Mouse (Mus musculus) thymus, adult 2 months (tissue): ENCODE results near the gene Tll2. TPM values are rescaled to one million over a fixed set of nuclear protein-coding genes. Genes with fewer than 3 reads are reported as not detected.

ENCODE experiments used
- DNase-seq: peaks from one replicate; pipeline ENCODE4 v3.0.0; 2021
- H3K27ac ChIP-seq: fragments of 200-500 bp; 2 replicates; pipeline ENCODE4 v1.5.1; 2012; ENCODE audit warnings: low read length, control low read depth; ENCODE audit not compliant: control insufficient read depth, insufficient read depth
- H3K27me3 ChIP-seq: fragments of 200-500 bp; 2 replicates; pipeline ENCODE4 v1.6.1; 2012; ENCODE audit warnings: mild to moderate bottlenecking, low read length, moderate library complexity, mixed read lengths; ENCODE audit not compliant: control insufficient read depth, insufficient read depth
- H3K36me3 ChIP-seq: fragments of 200-500 bp; 2 replicates; pipeline ENCODE4 v1.6.1; 2012; ENCODE audit warnings: mild to moderate bottlenecking, low read length, moderate library complexity; ENCODE audit not compliant: control insufficient read depth, insufficient read depth
- H3K4me1 ChIP-seq: fragments of 200-500 bp; replicated peaks from 2 replicates; pipeline ENCODE4 v1.6.1; 2012; ENCODE audit warnings: low read length; ENCODE audit not compliant: control insufficient read depth, insufficient read depth
- H3K4me3 ChIP-seq: fragments of 200-500 bp; 2 replicates; pipeline ENCODE4 v1.5.1; 2012; ENCODE audit warnings: mild to moderate bottlenecking, low read length, control low read depth, moderate library complexity; ENCODE audit not compliant: control insufficient read depth, insufficient read depth
- CTCF ChIP-seq: fragments of 200-500 bp; IDR thresholded peaks from 2 replicates; pipeline ENCODE4 v1.5.1; 2012; ENCODE audit warnings: mild to moderate bottlenecking, control low read depth, low read length, moderate library complexity, borderline replicate concordance; ENCODE audit not compliant: control insufficient read depth, poor library complexity, insufficient read depth; ENCODE audit errors: extremely low read depth
- POLR2A ChIP-seq: fragments of 200-500 bp; IDR thresholded peaks from 2 replicates; pipeline ENCODE4 v1.6.1; 2012; ENCODE audit warnings: mild to moderate bottlenecking, low read length, control low read depth, moderate library complexity; ENCODE audit not compliant: control insufficient read depth, poor library complexity, insufficient read depth; ENCODE audit errors: extremely low read depth
- WGBS: fragments of 180-500 bp; shearing (Covaris S2); methylation state at CpG from one replicate; pipeline ENCODE4 v1.1.7; 2018; 5-methylcytosine and 5-hydroxymethylcytosine counted together
- polyA plus RNA-seq: library from polyadenylated mRNA; depleted of rRNA; stranded (reverse); fragments of >200 nt; gene quantifications from 2 replicates; pipeline ENCODE4 v1.2.3, GENCODE M21; 2012

Tll2 gene
- polyA plus RNA-seq, 1 experiment: 0.05 TPM

GRCm38 (mm10) chr19:41165144-41165913, 41.3 kb downstream of the Tll2 start:
- no peak for DNase-seq
- H3K27me3 ChIP-seq: no peaks in the 10 kb centered on the region
- H3K4me3 ChIP-seq: no peak overlapping the region
- H3K27ac ChIP-seq: no peak overlapping the region
- WGBS: 86% methylated on average over 14 of the region's 14 CpGs
- no peaks in the 10 kb centered on the region for H3K4me1 ChIP-seq
- no peak for TF ChIP-seq POLR2A
- no peak for TF ChIP-seq CTCF
- no peaks in the 10 kb centered on the region for H3K36me3 ChIP-seq

- Histone ChIP-seq H3K27ac (no peak overlapping the region), H3K27me3 (no peaks in the 10 kb centered on the region), H3K4me3 (no peak overlapping the region), H3K36me3 (no peaks in the 10 kb centered on the region), H3K4me1 (no peaks in the 10 kb centered on the region)
- 84% methylated on average over 10 of the region's 10 CpGs for WGBS
- no peak for DNase-seq
- TF ChIP-seq POLR2A (no peak), CTCF (no peak)
These were observed 42.1 kb downstream of the Tll2 start for GRCm38 (mm10) chr19:41164447-41165095.

GRCm38 (mm10) chr19:41160388-41160787, 46.2 kb downstream of the Tll2 start:
- no peaks in the 10 kb centered on the region for H3K4me1 ChIP-seq
- no peak overlapping the region for H3K4me3 ChIP-seq
- no peak for DNase-seq
- no peaks in the 10 kb centered on the region for H3K36me3 ChIP-seq
- WGBS: 53% methylated on average over 14 of the region's 14 CpGs
- H3K27me3 ChIP-seq: no peaks in the 10 kb centered on the region
- H3K27ac ChIP-seq: no peak overlapping the region
- TF ChIP-seq POLR2A (no peak), CTCF (no peak)

- Histone ChIP-seq H3K4me3 (no peak overlapping the region), H3K4me1 (no peaks in the 10 kb centered on the region), H3K27ac (no peak overlapping the region), H3K27me3 (no peaks in the 10 kb centered on the region), H3K36me3 (no peaks in the 10 kb centered on the region)
- no peak for TF ChIP-seq CTCF
- TF ChIP-seq POLR2A: no peak
- WGBS: 86% methylated on average over 7 of the region's 7 CpGs
- no peak for DNase-seq
These were observed 52.0 kb downstream of the Tll2 start for GRCm38 (mm10) chr19:41154681-41155080.

GRCm38 (mm10) chr19:41152462-41152861, 54.2 kb downstream of the Tll2 start:
- TF ChIP-seq POLR2A: no peak
- TF ChIP-seq CTCF: no peak
- Histone ChIP-seq H3K27me3 (no peaks in the 10 kb centered on the region), H3K36me3 (no peaks in the 10 kb centered on the region), H3K27ac (no peak overlapping the region), H3K4me1 (no peaks in the 10 kb centered on the region), H3K4me3 (no peak overlapping the region)
- no peak for DNase-seq
- 85% methylated on average over 4 of the region's 4 CpGs for WGBS

GRCm38 (mm10) chr19:41152016-41152370, 54.6 kb downstream of the Tll2 start:
- H3K27ac ChIP-seq: no peak overlapping the region

More at GRCm38 (mm10) chr19:41152016-41152370, 54.6 kb downstream of the Tll2 start:
- no peak for DNase-seq
- Histone ChIP-seq H3K27me3 (no peaks in the 10 kb centered on the region), H3K4me1 (no peaks in the 10 kb centered on the region), H3K36me3 (no peaks in the 10 kb centered on the region), H3K4me3 (no peak overlapping the region)
- WGBS: 91% methylated on average over 3 of the region's 3 CpGs
- no peak for TF ChIP-seq POLR2A
- no peak for TF ChIP-seq CTCF
